10 mouse cellular contexts compared by ENCODE assay signal in genomic region chr10:11274431-11274830, GRCm38 (mm10). TPM values are rescaled to one million over a fixed set of nuclear protein-coding genes. Genes with fewer than 3 reads are reported as not detected.
DNase-seq lines count a peak whose midpoint lies in the region; ATAC-seq and TF ChIP-seq lines count a peak whose summit lies in the region.
"Had no signal": no experiment of that assay in that cellular context is flagged by ENCODE, and none has a peak within 500 bp of the region (broad histone marks: within the 10 kb centered on the region; RNA-seq: fewer than 3 reads in every experiment).

No protein-coding gene starts in this region.

- no peak overlapping the region for H3K9ac ChIP-seq in midbrain, embryonic 12.5 days (replicated peaks)
- no peak overlapping the region for H3K9ac ChIP-seq in midbrain, embryonic 13.5 days (replicated peaks)
- H3K9ac ChIP-seq in intestine, embryonic 16.5 days (ENCODE audit: low read depth, low read length) = no peak overlapping the region
- H3K9ac ChIP-seq: hindbrain, embryonic 12.5 days had no signal

- peak; percentile 19; the same call in 1 of the 2 replicates for ATAC-seq in midbrain, embryonic 12.5 days (ENCODE audit: low FRiP score, low read depth)
- ATAC-seq in midbrain, embryonic 13.5 days = no peak
- no peak for ATAC-seq in intestine, embryonic 16.5 days

- H3K27ac ChIP-seq in cerebellum, adult 2 months (ENCODE audit: insufficient read depth, low read length) = no peak overlapping the region
- H3K27ac ChIP-seq in midbrain, embryonic 12.5 days (replicated peaks) = no peak overlapping the region
- H3K27ac ChIP-seq in midbrain, embryonic 13.5 days = no peak overlapping the region
- no peak overlapping the region for H3K27ac ChIP-seq in intestine, embryonic 16.5 days (ENCODE audit: low read length)
- H3K27ac ChIP-seq: hindbrain, embryonic 12.5 days had no signal

- no peaks in the 10 kb centered on the region for H3K36me3 ChIP-seq in midbrain, embryonic 12.5 days
- H3K36me3 ChIP-seq in midbrain, embryonic 13.5 days = no peaks in the 10 kb centered on the region
- no peaks in the 10 kb centered on the region for H3K36me3 ChIP-seq in intestine, embryonic 16.5 days (ENCODE audit: control insufficient read depth, insufficient read depth, low read length)
- H3K36me3 ChIP-seq: hindbrain, embryonic 12.5 days had no signal

- no peak overlapping the region for H3K4me3 ChIP-seq in cerebellum, adult 2 months (replicated peaks; ENCODE audit: insufficient read depth, low read depth, low read length)
- H3K4me3 ChIP-seq in midbrain, embryonic 12.5 days = no peak overlapping the region
- H3K4me3 ChIP-seq in midbrain, embryonic 13.5 days (replicated peaks) = no peak overlapping the region
- no peak overlapping the region for H3K4me3 ChIP-seq in intestine, embryonic 16.5 days (ENCODE audit: low read length)
- H3K4me3 ChIP-seq: hindbrain, embryonic 12.5 days had no signal

- peaks cover 4% of the 10 kb centered on the region; the same call in 1 of the 2 replicates for H3K4me1 ChIP-seq in cerebellum, adult 2 months (ENCODE audit: control insufficient read depth, insufficient read depth, low read length)
- H3K4me1 ChIP-seq in midbrain, embryonic 12.5 days = peaks cover 2% of the 10 kb centered on the region; the same call in 1 of the 2 replicates
- H3K4me1 ChIP-seq in midbrain, embryonic 13.5 days (replicated peaks) = no peaks in the 10 kb centered on the region
- H3K4me1 ChIP-seq in intestine, embryonic 16.5 days (ENCODE audit: control insufficient read depth, insufficient read depth, low read length) = no peaks in the 10 kb centered on the region
- H3K4me1 ChIP-seq: hindbrain, embryonic 12.5 days had no signal

- no peak for TF ChIP-seq CTCF in cerebellum, adult 2 months (IDR thresholded peaks at IDR 0.05; ENCODE audit: borderline replicate concordance, insufficient read depth, low read depth, low read length)

- H3K4me2 ChIP-seq in midbrain, embryonic 12.5 days (replicated peaks) = no peak overlapping the region
- no peak overlapping the region for H3K4me2 ChIP-seq in midbrain, embryonic 13.5 days (replicated peaks)
- H3K4me2 ChIP-seq in intestine, embryonic 16.5 days (ENCODE audit: low read depth, low read length) = no peak overlapping the region
- H3K4me2 ChIP-seq: hindbrain, embryonic 12.5 days had no signal

- WGBS in cerebellum, adult 2 months = 20% methylated on average over 1 of the region's 1 CpGs
- WGBS in midbrain, embryonic 12.5 days = 44% methylated on average over 1 of the region's 1 CpGs
- WGBS in midbrain, embryonic 13.5 days = 41% methylated on average over 1 of the region's 1 CpGs
- 67% methylated on average over 1 of the region's 1 CpGs for WGBS in intestine, embryonic 16.5 days

- peak; percentile 24 to 39 for DNase-seq in cerebellum, adult 2 months
- DNase-seq in cerebellum, adult 11 months = no peak
- peak; percentile 32 to 46 for DNase-seq in heart, adult 9 months (ENCODE audit: low spot score in 2 of 2)
- peak; percentile 45 for DNase-seq in lung, postnatal 36 days
- no peak for DNase-seq in ovary, postnatal 36 days (ENCODE audit: low spot score)
- DNase-seq: retina, postnatal 1 day had no signal

- H3K27me3 ChIP-seq in cerebellum, adult 2 months (ENCODE audit: control insufficient read depth, insufficient read depth, low read length) = no peaks in the 10 kb centered on the region
- no peaks in the 10 kb centered on the region for H3K27me3 ChIP-seq in midbrain, embryonic 12.5 days
- no peaks in the 10 kb centered on the region for H3K27me3 ChIP-seq in midbrain, embryonic 13.5 days
- no peaks in the 10 kb centered on the region for H3K27me3 ChIP-seq in intestine, embryonic 16.5 days (replicated peaks; ENCODE audit: control insufficient read depth, insufficient read depth, low read length)
- H3K27me3 ChIP-seq: hindbrain, embryonic 12.5 days had no signal

- no peaks in the 10 kb centered on the region for H3K9me3 ChIP-seq in midbrain, embryonic 12.5 days
- no peaks in the 10 kb centered on the region for H3K9me3 ChIP-seq in midbrain, embryonic 13.5 days
- H3K9me3 ChIP-seq in intestine, embryonic 16.5 days (ENCODE audit: control insufficient read depth, low read length) = no peaks in the 10 kb centered on the region
- H3K9me3 ChIP-seq: hindbrain, embryonic 12.5 days had no signal

- no peak for TF ChIP-seq POLR2A in cerebellum, adult 2 months (IDR thresholded peaks at IDR 0.05; ENCODE audit: borderline replicate concordance, insufficient read depth, low read length)

RNA-seq across cellular contexts. Expression of gene Fbxo30, which starts 6.7 kb away (rescaled TPM):
- 4.8 and 5.5 TPM in 2 replicates for polyA plus RNA-seq in cerebellum, adult 2 months (2012; rRNA removed)
- polyA plus RNA-seq in midbrain, embryonic 12.5 days (2016; fragmentation: Nextera tagmentation; extraction: Ambion mirVana) = 51.0 and 53.5 TPM in 2 replicates
- 31.8 and 34.9 TPM in 2 replicates for polyA plus RNA-seq in midbrain, embryonic 13.5 days (2015; fragmentation: Nextera tagmentation; extraction: Ambion mirVana)
- polyA plus RNA-seq in intestine, embryonic 16.5 days (2015; fragmentation: Nextera tagmentation; extraction: Ambion mirVana) = 20.2 and 21.2 TPM in 2 replicates

Comparison
In these comparisons a context has a peak if more than half of its experiments do, and no peak if none do; other contexts are left out.
1. DNase-seq: peak in cerebellum, adult 2 months (2 of 2), heart, adult 9 months (2 of 2) and lung, postnatal 36 days (single experiment); none in cerebellum, adult 11 months (single experiment) and ovary, postnatal 36 days (single experiment).